Mouse (Mus musculus) adrenal gland, postnatal 4 days (tissue): ENCODE results near the gene Gm20219. TPM values are rescaled to one million over a fixed set of nuclear protein-coding genes. Genes with fewer than 3 reads are reported as not detected.
"Not testable (repeated sequence)": the region's sequence is repeated elsewhere in the genome, so short reads cannot be mapped to it uniquely, and the experiment has no call there.

Source experiments
- DNase-seq, 2 experiments: peaks; one replicate each; pipeline ENCODE4 v3.0.0; 2021 to 2022; ENCODE audit warnings: low spot score in 2 of 2, mixed read lengths in 2 of 2
- total RNA-seq, 2 experiments: library from RNA; stranded (reverse); gene quantifications; 2 replicates each; pipeline ENCODE4 v1.2.3; 2021

Gene Gm20219
- total RNA-seq, 2 experiments from 2014 or later, result 1.4 to 1.9 TPM

- DNase-seq, result no peak
Measured at GRCm38 (mm10) chr17:56514916-56515315, 39.3 kb downstream of the Gm20219 start.

- DNase-seq, result no peak
Measured at GRCm38 (mm10) chr17:56514330-56514729, 39.9 kb downstream of the Gm20219 start.

- no peak for DNase-seq
Measured at GRCm38 (mm10) chr17:56512310-56512709, 41.9 kb downstream of the Gm20219 start, which contains the start of gene Znrf4. Gene Znrf4 (minus strand): TSS chr17:56512431.

- DNase-seq, result no peak
Measured at GRCm38 (mm10) chr17:56511707-56512090, 42.5 kb downstream of the Gm20219 start.

- DNase-seq, result no peak
Measured at GRCm38 (mm10) chr17:56510970-56511706, 43.0 kb downstream of the Gm20219 start.

- no peak for DNase-seq
Measured at GRCm38 (mm10) chr17:56510473-56510969, 43.7 kb downstream of the Gm20219 start.

- no peak for DNase-seq
Measured at GRCm38 (mm10) chr17:56509707-56510472, 44.3 kb downstream of the Gm20219 start.

- DNase-seq, result no peak
Measured at GRCm38 (mm10) chr17:56509021-56509640, 45.1 kb downstream of the Gm20219 start.

- DNase-seq, result peak; percentile 77 to 84
Measured at GRCm38 (mm10) chr17:56507161-56508068, 46.8 kb downstream of the Gm20219 start.

- no peak for DNase-seq
Measured at GRCm38 (mm10) chr17:56506417-56507065, 47.6 kb downstream of the Gm20219 start.

- no peak for DNase-seq
Measured at GRCm38 (mm10) chr17:56505401-56505800, 48.8 kb downstream of the Gm20219 start.

GRCm38 (mm10) chr17:56502526-56502925, 51.7 kb downstream of the Gm20219 start:
- no peak for DNase-seq

- not testable (repeated sequence) for DNase-seq
Measured at GRCm38 (mm10) chr17:56501635-56502400, 52.4 kb downstream of the Gm20219 start.

Other genes starting within 250 kb of the Gm20219 start
- 10 to 100 TPM; 50.1 to 54.1 TPM for gene Kdm4b, start 228.3 kb downstream of the Gm20219 start, total RNA-seq
- 100 to 1,000 TPM; 176 to 208 TPM for gene Ptprs, start 77.9 kb downstream of the Gm20219 start, total RNA-seq
- not detected for gene Znrf4, start 42.0 kb downstream of the Gm20219 start, total RNA-seq
- 100 to 1,000 TPM; 153 to 170 TPM for gene Safb2, start 30.2 kb upstream of the Gm20219 start, total RNA-seq
- gene Safb, start 30.4 kb upstream of the Gm20219 start, total RNA-seq, result 100 to 1,000 TPM; 168 to 177 TPM
- 100 to 1,000 TPM; 294 to 338 TPM for gene 2410015M20Rik, start 55.4 kb upstream of the Gm20219 start, total RNA-seq
- 1,000 to 10,000 TPM; 1,222 to 1,358 TPM for gene Rpl36, start 59.0 kb upstream of the Gm20219 start, total RNA-seq
- 100 to 1,000 TPM; 306 to 318 TPM for gene Lonp1, start 72.5 kb upstream of the Gm20219 start, total RNA-seq
- 1 to 10 TPM; 2.4 to 2.7 TPM for gene Catsperd, start 73.8 kb upstream of the Gm20219 start, total RNA-seq
- gene Ranbp3, start 118.9 kb upstream of the Gm20219 start, total RNA-seq, result 10 to 100 TPM; 88.1 to 89.6 TPM
- gene Ndufa11, start 163.4 kb upstream of the Gm20219 start, total RNA-seq, result 100 to 1,000 TPM; 244 to 256 TPM
- 10 to 100 TPM; 31.4 to 34.4 TPM for gene Vmac, start 163.6 kb upstream of the Gm20219 start, total RNA-seq
- 1 to 10 TPM; 4.1 to 5.2 TPM for gene Nrtn, start 203.1 kb upstream of the Gm20219 start, total RNA-seq
- 10 to 100 TPM; 53.0 to 56.2 TPM for gene Dus3l, start 210.4 kb upstream of the Gm20219 start, total RNA-seq
- under 1 TPM; 0.76 to 0.90 TPM for gene Prr22, start 215.9 kb upstream of the Gm20219 start, total RNA-seq